Mouse (Mus musculus) left cerebral cortex, adult 2 months (tissue): ENCODE data around the gene Txnrd2. TPM values are rescaled to one million over a fixed set of nuclear protein-coding genes. Genes with fewer than 3 reads are reported as not detected.

ENCODE experiments used
- DNase-seq, 2 experiments: peaks; one replicate each; pipeline ENCODE4 v3.0.0; 2021 to 2022; ENCODE audit warnings: low spot score in 2 of 2, mixed read lengths in 1 of 2; ENCODE audit errors: extremely low spot score in 1 of 2
- H3K27ac ChIP-seq: fragments of 200-600 bp; 2 replicates; pipeline ENCODE4 v1.8.1; 2022
- H3K4me3 ChIP-seq: fragments of 200-600 bp; 2 replicates; pipeline ENCODE4 v1.8.1; 2022
- CTCF ChIP-seq: fragments of 200-600 bp; IDR thresholded peaks from 2 replicates; pipeline ENCODE4 v1.8.1; 2022; ENCODE audit warnings: antibody characterized with exemption, mild to moderate bottlenecking, moderate library complexity
- intact Hi-C: fragments of 180-260 bp; cut with DNase I; formaldehyde crosslinking; loops from one replicate; pipeline ENCODE4 v1.15.1; 2025
- total RNA-seq, 2 experiments: library from RNA; stranded (reverse); gene quantifications; 2 replicates each; pipeline ENCODE4 v1.2.3; 2021

Gene Txnrd2
- total RNA-seq, 2 experiments from 2014 or later: 18.2 to 22.5 TPM

DNA sequence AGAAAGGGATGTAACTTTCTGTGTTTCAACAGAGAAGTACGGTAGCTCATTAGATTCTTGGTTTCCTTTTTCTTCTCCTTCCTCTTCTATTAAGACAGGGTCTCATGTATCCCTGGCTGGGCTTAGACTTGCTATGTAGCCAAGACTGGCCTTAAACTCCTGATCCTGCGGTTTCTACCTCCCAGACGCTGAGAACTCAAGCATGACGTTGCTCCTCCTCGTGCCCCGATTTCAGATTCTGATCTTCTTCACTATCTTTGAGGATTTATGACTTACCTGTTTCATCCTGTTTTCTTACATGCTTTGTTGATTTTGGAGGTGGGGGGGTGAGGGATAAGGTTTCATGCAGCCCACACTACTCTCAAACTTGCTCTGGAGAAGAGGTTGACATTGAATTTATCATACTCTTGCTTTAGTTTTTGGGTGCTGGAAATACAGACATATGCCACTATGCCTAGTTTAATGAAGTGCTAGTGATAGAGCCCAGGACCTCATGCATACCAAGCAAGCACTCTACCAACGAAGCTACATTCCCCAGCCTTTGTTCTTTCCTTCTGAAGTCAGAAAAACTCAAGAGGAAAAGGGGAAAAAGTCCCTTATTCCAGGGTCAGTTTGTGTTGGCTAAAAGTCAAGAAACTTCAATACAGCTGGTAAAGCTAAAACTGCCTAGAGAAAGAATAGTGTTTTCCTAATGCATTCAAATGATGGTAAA, 2.8 kb upstream of the Txnrd2 start:
- DNase-seq: no peak
- no peak overlapping the region for H3K4me3 ChIP-seq
- intact Hi-C loops: no loop called here
- TF ChIP-seq CTCF: no peak
- peak overlapping the region; percentile 97 for H3K27ac ChIP-seq

DNA sequence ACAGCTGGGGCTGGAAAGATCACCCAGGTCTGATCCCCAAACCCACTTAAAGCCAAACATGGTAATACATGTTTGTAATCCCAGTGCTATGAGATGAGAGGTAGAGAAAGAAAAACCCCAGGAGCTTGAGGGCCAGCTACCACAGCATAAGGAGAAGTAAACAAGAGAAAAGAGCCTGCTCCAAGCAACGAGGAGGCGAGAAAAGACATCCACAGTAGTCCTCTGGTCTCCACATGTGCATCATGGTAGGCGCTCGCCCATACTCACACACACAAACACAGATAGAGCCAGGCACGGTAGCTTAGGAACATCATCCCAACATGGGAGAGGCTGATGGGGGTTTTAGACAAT, 2.3 kb upstream of the Txnrd2 start:
- H3K27ac ChIP-seq: peak overlapping the region; percentile 97
- TF ChIP-seq CTCF: no peak
- intact Hi-C loops: no loop called here

DNA sequence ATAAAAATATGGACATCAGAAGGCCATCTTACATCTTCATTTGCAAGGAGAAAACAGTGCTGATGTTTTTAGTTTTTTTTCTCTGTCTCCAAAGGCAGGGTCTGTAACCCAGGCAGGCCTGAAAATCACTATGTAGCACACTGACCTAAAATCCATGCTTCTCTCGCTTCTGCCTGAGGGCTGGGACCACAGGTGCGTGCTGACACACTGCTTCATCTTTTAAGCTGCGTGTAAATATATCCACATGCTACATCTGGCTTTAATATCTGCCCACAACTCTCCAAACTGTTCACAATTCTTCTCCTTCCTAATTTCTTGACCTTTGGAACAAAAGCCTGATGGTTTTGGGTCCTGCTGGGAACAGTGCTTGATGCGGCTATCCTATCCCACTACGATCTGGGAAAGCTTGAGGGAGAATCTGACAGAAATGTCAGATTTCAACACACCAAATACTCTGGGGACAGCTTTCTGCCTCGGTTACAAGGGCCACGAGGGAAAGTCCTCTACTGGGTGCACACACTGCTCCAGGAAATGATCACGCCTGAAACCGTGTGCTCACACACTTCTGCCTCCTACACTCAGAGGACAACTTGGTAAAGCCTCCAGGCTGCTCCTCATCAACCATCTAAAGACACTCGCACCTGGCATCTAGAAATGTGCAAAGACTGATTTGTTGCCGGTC, 1.7 kb upstream of the Txnrd2 start:
- no peak for DNase-seq
- H3K4me3 ChIP-seq: peak overlapping the region; percentile 92
- peak overlapping the region; percentile 97 for H3K27ac ChIP-seq
- no peak for TF ChIP-seq CTCF
- intact Hi-C loops: loop anchor here (5.0 kb wide), 2 partner anchors 77 to 193 kb away; partner anchors contain the start of genes Arvcf and Tango2

More for the DNA sequence above, 2.3 kb upstream of the Txnrd2 start:
- no peak for DNase-seq
- H3K4me3 ChIP-seq: peak overlapping the region; percentile 92

GRCm38 (mm10) chr16:18425475-18426214, 539 bp upstream of the Txnrd2 start:
- Histone ChIP-seq H3K27ac (peak overlapping the region; percentile 97), H3K4me3 (peak overlapping the region; percentile 92)
- TF ChIP-seq CTCF: no peak
- no peak for DNase-seq
- intact Hi-C loops: loop anchor here (5.0 kb wide), 2 partner anchors 78 to 192 kb away; partner anchors contain the start of genes Arvcf and Tango2

DNA sequence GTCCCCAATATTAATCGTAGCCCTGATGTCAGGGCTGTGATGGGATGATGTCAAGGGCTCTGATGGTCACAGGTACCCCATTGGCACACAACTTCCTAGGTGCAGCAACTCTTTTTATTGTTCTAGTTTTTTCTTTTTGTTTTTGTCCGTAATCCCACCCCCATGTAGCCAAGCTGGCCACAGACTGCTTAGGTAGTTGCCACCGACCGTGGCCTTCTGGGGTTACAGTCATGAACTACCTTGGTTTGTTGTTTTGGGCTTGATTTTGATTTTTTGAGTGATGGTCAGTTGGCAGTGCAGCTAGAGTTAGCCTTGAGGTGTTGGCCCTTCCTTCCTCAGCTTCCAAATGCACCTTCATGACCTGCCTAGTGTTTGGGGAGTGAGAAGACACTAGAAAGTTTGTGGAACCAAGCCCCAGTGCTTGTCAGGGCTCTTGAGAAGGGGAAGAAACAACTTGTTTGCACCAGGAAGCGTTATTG, 657 bp downstream of the Txnrd2 start, which contains the start of gene Comt:
Comt (minus strand) TSS at position 51 of the 479 bp plus-strand sequence.
- H3K27ac ChIP-seq: peak within 1 kb of the TSS; percentile 97
- TF ChIP-seq CTCF: no peak
- no peak for DNase-seq
- H3K4me3 ChIP-seq: peak within 1 kb of the TSS; percentile 92
- intact Hi-C loops: loop anchor here (5.0 kb wide), 2 partner anchors 80 to 190 kb away; partner anchors contain the start of genes Arvcf and Tango2

GRCm38 (mm10) chr16:18428011-18428515, 1.9 kb downstream of the Txnrd2 start:
- intact Hi-C loops: loop anchor here (5.0 kb wide), 2 partner anchors 81 to 189 kb away; partner anchors contain the start of genes Arvcf and Tango2
- DNase-seq: no peak
- Histone ChIP-seq H3K4me3 (no peak overlapping the region), H3K27ac (no peak overlapping the region)
- no peak for TF ChIP-seq CTCF

DNA sequence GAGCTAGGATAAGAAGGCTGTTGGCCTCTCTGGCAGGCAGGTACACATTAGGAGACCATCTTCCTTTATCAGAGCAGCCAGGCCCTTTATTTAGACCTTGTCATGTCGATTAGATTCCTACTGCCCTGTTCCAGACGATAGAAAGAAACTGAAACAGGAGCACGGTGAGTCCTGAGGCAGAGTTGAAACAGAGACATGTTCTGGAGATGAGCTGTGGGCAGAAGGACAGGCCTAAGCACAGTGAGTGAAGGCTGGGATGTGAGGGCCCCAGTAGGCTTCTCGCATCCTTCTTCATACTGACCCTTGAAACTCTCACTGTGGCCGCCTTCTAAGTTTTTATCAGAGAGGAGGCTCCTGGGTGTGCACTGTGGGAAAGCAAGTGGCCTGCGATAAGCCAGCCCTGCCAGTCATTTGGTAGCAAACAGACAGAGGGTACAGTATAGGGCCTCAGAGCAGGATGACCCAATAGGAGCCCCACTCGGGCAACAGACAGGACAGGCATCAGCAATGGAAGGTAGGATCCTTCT, 2.4 kb downstream of the Txnrd2 start:
- DNase-seq: no peak
- intact Hi-C loops: loop anchor here (5.0 kb wide), 2 partner anchors 81 to 189 kb away; partner anchors contain the start of genes Arvcf and Tango2
- H3K4me3 ChIP-seq: no peak overlapping the region
- no peak for TF ChIP-seq CTCF
- no peak overlapping the region for H3K27ac ChIP-seq

- intact Hi-C loops: loop anchor here (5.0 kb wide), 2 partner anchors 82 to 188 kb away; partner anchors contain the start of genes Arvcf and Tango2
- DNase-seq: no peak
- TF ChIP-seq CTCF: no peak
- Histone ChIP-seq H3K4me3 (no peak overlapping the region), H3K27ac (no peak overlapping the region)
These were observed 3.5 kb downstream of the Txnrd2 start for GRCm38 (mm10) chr16:18429641-18430040.

DNA sequence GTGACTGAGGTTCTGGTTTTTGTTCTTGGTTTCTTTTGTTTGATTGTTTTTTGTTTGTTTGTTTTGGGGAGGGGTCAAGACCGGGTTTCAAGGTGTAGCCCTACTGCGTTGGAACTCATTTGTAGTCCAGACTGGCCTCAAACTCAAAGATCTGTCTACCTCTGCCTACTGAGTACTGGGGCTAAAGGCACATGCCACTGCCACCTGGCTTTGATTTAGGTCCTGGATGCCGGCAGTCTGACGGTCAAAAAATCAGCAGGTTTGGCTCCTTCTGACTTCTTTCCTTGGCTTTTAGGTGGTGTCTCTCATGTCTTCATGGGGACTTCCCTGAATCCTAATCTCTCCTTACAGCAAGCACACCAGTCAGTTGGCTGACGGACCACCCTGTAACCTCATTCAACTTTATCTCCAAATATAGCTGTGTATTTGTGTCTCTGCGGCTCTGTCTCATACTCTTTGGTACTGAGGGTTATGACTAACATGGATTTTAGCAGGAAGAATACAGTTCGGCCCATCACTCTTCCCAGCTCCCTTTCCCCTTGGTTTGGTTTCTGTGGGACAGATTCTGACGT, 4.5 kb downstream of the Txnrd2 start:
- no peak for TF ChIP-seq CTCF
- intact Hi-C loops: no loop called here
- H3K27ac ChIP-seq: no peak overlapping the region
- no peak overlapping the region for H3K4me3 ChIP-seq
- no peak for DNase-seq

GRCm38 (mm10) chr16:18433341-18433920, 7.2 kb downstream of the Txnrd2 start:
- no peak for TF ChIP-seq CTCF
- H3K4me3 ChIP-seq: no peak overlapping the region
- intact Hi-C loops: no loop called here
- DNase-seq: no peak
- no peak overlapping the region for H3K27ac ChIP-seq

- TF ChIP-seq CTCF: no peak
- no peak for DNase-seq
- no peak overlapping the region for H3K4me3 ChIP-seq
- H3K27ac ChIP-seq: no peak overlapping the region
- intact Hi-C loops: no loop called here
These were observed 9.9 kb downstream of the Txnrd2 start for GRCm38 (mm10) chr16:18436128-18436527.
